Mouse (Mus musculus) liver, adult 2 months (tissue): ENCODE data around the gene Slc26a1.

Experiments
- CTCF ChIP-seq: fragments of 200-500 bp; IDR thresholded peaks from 2 replicates; pipeline ENCODE4 v1.5.1; 2011; ENCODE audit warnings: low read depth, low read length, control low read depth
- POLR2A ChIP-seq: fragments of 200-500 bp; IDR thresholded peaks from 2 replicates; pipeline ENCODE4 v1.6.1; 2011; ENCODE audit warnings: low read length, control low read depth; ENCODE audit not compliant: insufficient read depth; ENCODE audit errors: extremely low read depth

DNA sequence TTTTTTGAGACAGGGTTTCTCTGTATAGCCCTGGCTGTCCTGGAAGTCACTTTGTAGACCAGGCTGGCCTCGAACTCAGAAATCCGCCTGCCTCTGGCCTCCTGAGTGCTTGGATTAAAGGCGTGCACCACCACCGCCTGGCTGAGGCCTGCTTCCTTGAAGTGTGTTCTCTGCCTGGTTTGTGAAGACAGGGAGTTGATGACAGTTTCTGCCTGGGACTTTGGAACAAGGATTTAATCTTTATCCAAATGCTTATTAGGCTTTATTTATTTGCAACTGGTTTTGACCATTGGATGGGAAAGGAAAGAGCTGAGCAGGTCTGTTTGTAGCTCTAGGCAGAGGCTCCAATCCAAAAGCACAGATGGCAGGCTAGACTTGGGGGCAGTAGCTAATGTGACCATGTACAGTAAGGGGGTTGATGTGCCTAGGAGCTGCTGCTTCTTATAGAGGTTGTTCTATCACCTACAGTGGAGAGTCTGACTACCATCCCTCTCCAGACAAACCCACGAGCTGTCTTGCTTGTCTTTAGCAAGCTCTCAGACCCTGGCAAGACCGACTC lies 3.0 kb upstream of the Slc26a1 start:
- TF ChIP-seq CTCF (no peak), POLR2A (no peak)
